Mouse (Mus musculus): ENCODE measurements at regions not wholly inside any gene's neighbourhood (a gene's known extent, or its start where the extent isn't known, plus 50 kb on each side); places are given as distances from the start of the nearest gene placed in this dataset.

DNA sequence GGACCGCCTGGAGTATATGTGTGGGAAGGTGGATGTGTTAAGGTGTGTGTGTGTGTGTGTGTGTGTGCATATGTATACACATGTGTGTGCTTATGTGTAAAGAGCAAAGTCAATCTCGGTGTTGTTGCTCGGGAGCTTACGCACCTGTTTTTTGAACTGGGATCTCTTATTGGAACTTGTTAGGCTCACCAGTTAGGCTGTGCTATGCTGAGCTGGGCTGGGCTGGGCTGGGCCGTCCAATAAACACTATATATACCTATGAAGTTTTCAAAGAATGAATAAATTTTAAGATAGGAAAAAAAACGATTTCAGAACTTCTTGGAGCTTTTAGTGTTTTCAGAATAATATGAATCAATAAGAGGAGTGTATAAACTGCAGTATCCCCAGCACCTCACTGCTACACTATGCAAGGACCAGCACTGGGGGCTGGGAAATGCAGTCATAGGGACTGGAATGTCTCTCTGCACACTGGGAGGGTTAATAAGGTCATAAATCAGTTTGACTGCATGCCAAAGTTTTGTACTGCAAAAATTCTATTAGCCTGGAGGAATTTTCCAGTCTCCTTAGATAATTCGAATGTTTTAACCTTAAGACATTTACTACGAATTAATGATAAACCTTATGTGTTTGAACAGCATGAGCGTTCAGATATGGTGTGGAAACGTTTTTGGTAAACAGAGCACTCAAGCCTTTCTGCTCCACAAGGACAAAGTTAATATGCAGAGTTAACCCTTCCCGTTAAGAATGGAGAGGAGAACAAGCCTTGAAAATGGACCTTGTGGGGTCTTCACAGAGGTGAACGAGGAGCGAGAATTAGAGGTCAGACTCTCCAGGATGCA is 250.9 kb upstream of the Prkd1 start:
- Histone ChIP-seq H3K9me3 (replicated peaks; ENCODE audit: insufficient read depth, low read length) (no peaks in the 10 kb centered on the region), H3K27me3 (ENCODE audit: control insufficient read depth in 1 of 2, insufficient read depth in 2 of 2, low read length in 2 of 2) (no peaks in the 10 kb centered on the region), H3K79me2 (ENCODE audit: control insufficient read depth, insufficient read depth, low read length, poor library complexity) (no peaks in the 10 kb centered on the region), H3K9ac (ENCODE audit: control insufficient read depth, low read depth, low read length, poor library complexity, severe bottlenecking) (no peak overlapping the region), H3K36me3 (ENCODE audit: control insufficient read depth in 1 of 2, insufficient read depth in 2 of 2, low read length in 2 of 2) (no peaks in the 10 kb centered on the region), H3K4me1 (ENCODE audit: control insufficient read depth in 1 of 2, insufficient read depth in 2 of 2, low read length in 2 of 2) (no peaks in the 10 kb centered on the region), H3K27ac (ENCODE audit: control insufficient read depth, low read depth, low read length) (no peak overlapping the region), H3K4me3 (ENCODE audit: control insufficient read depth in 1 of 2, insufficient read depth in 1 of 2, low read depth in 2 of 2, low read length in 2 of 2) (no peak overlapping the region)
- no peak for DNase-seq (ENCODE audit: low read depth, low spot score)
- TF ChIP-seq JUND (IDR thresholded peaks at IDR 0.05; ENCODE audit: low read depth, low read length), result no peak
- TF ChIP-seq UBTF (IDR thresholded peaks at IDR 0.05; ENCODE audit: borderline replicate concordance, insufficient read depth, low read depth, low read length), result no peak
- no peak for TF ChIP-seq CTCF (IDR thresholded peaks at IDR 0.05 in 2 of 3, conservative IDR thresholded peaks at IDR 0.05 in 1 of 3; ENCODE audit: control insufficient read depth in 1 of 3, insufficient read depth in 1 of 3, low read depth in 2 of 3, low read length in 3 of 3, poor library complexity in 1 of 3, severe bottlenecking in 1 of 3)
- TF ChIP-seq NRF1 (IDR thresholded peaks at IDR 0.05; ENCODE audit: insufficient read depth, low read depth, low read length, poor library complexity, severe bottlenecking), result no peak
- no peak for TF ChIP-seq RAD21 (IDR thresholded peaks at IDR 0.05; ENCODE audit: low read depth, low read length)
- TF ChIP-seq ZKSCAN1 (IDR thresholded peaks at IDR 0.05; ENCODE audit: low read depth, low read length), result no peak

DNA sequence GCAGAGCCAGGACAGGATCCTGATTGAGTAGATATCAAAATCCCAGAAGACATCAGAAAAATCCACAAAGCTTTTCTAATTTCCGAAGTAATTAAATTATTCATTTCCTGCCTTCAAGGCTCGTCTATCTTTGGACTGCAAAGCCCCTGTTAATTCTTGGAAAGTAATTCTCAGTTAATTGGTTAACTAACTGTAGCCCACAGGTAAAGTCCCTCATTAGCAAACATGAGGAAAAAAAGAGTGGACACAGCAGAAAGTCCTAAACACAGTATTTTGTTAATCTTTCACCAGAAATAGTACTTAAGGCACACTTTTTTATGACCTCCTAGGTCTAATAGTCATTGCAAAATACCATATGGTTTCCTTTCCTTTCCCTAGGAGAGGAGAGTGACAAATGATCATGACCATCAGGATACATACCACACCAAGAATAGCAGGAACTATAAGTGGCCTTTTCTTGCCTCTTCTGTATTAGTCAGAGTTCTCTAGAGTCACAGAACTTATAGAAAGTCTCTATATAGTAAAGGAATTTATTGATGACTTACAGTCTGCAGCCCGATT is 248.8 kb upstream of the Prkd1 start:
- no peak for DNase-seq (ENCODE audit: low read depth, low spot score)
- no peaks in the 10 kb centered on the region for H3K9me3 ChIP-seq (replicated peaks; ENCODE audit: insufficient read depth, low read length)
- H3K9ac ChIP-seq (ENCODE audit: control insufficient read depth, low read depth, low read length, poor library complexity, severe bottlenecking), result no peak overlapping the region
- no peaks in the 10 kb centered on the region for H3K27me3 ChIP-seq (ENCODE audit: control insufficient read depth in 1 of 2, insufficient read depth in 2 of 2, low read length in 2 of 2)
- H3K36me3 ChIP-seq (ENCODE audit: control insufficient read depth in 1 of 2, insufficient read depth in 2 of 2, low read length in 2 of 2), result no peaks in the 10 kb centered on the region
- H3K4me3 ChIP-seq (ENCODE audit: control insufficient read depth in 1 of 2, insufficient read depth in 1 of 2, low read depth in 2 of 2, low read length in 2 of 2), result no peak overlapping the region
- no peaks in the 10 kb centered on the region for H3K4me1 ChIP-seq (ENCODE audit: control insufficient read depth in 1 of 2, insufficient read depth in 2 of 2, low read length in 2 of 2)
- H3K27ac ChIP-seq (ENCODE audit: control insufficient read depth, low read depth, low read length), result no peak overlapping the region
- no peaks in the 10 kb centered on the region for H3K79me2 ChIP-seq (ENCODE audit: control insufficient read depth, insufficient read depth, low read length, poor library complexity)
- TF ChIP-seq MAZ (IDR thresholded peaks at IDR 0.05; ENCODE audit: low read depth, low read length), result no peak

DNA sequence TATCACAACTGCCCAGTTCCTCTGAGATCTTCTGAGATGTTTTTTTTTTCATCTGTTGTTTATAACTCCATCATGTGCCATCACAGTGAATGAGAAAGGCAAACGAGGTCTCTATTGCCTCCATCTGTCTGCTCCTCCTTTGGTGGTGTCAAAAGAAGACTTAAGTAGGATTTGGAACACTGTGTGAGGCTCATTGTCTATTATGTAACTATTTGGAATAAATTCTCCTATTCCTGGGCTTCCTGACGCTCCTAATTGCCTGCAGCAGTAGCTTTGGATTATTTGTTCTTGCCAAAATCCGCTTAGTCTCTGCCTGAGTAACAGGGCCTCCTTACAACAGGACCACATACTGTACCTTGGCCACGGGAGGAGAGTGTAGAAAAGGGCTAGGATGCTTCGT is 244.7 kb upstream of the Prkd1 start:
- Histone ChIP-seq H3K27ac (ENCODE audit: control insufficient read depth, low read depth, low read length) (no peak overlapping the region), H3K79me2 (ENCODE audit: control insufficient read depth, insufficient read depth, low read length, poor library complexity) (no peaks in the 10 kb centered on the region), H3K9ac (ENCODE audit: control insufficient read depth, low read depth, low read length, poor library complexity, severe bottlenecking) (no peak overlapping the region), H3K9me3 (replicated peaks; ENCODE audit: insufficient read depth, low read length) (no peaks in the 10 kb centered on the region), H3K27me3 (ENCODE audit: control insufficient read depth in 1 of 2, insufficient read depth in 2 of 2, low read length in 2 of 2) (no peaks in the 10 kb centered on the region), H3K4me1 (ENCODE audit: control insufficient read depth in 1 of 2, insufficient read depth in 2 of 2, low read length in 2 of 2) (no peaks in the 10 kb centered on the region), H3K4me3 (ENCODE audit: control insufficient read depth in 1 of 2, insufficient read depth in 1 of 2, low read depth in 2 of 2, low read length in 2 of 2) (no peak overlapping the region), H3K36me3 (ENCODE audit: control insufficient read depth in 1 of 2, insufficient read depth in 2 of 2, low read length in 2 of 2) (no peaks in the 10 kb centered on the region)
- DNase-seq (ENCODE audit: low read depth, low spot score), result no peak
- TF ChIP-seq ELF1 (IDR thresholded peaks at IDR 0.05; ENCODE audit: low read depth, low read length) (no peak), CHD1 (IDR thresholded peaks at IDR 0.05; ENCODE audit: low read depth, low read length) (no peak), BHLHE40 (IDR thresholded peaks at IDR 0.05; ENCODE audit: borderline replicate concordance, low read depth, low read length) (no peak), TBP (IDR thresholded peaks at IDR 0.05; ENCODE audit: low read depth, low read length) (no peak), POLR2A (IDR thresholded peaks at IDR 0.05; ENCODE audit: control insufficient read depth in 1 of 2, insufficient read depth in 1 of 2, low read depth in 1 of 2, low read length in 2 of 2, poor library complexity in 1 of 2) (no peak), NRF1 (IDR thresholded peaks at IDR 0.05; ENCODE audit: insufficient read depth, low read depth, low read length, poor library complexity, severe bottlenecking) (no peak), MAZ (IDR thresholded peaks at IDR 0.05; ENCODE audit: low read depth, low read length) (no peak), MEF2A (IDR thresholded peaks at IDR 0.05; ENCODE audit: extremely low read depth, insufficient replicate concordance, low read depth, low read length, poor library complexity, severe bottlenecking) (no peak)

All from MEL (cell line).